Mouse (Mus musculus) intestine, embryonic 14.5 days (tissue): ENCODE measurements at regions not wholly inside any gene's neighbourhood (a gene's known extent, or its start where the extent isn't known, plus 50 kb on each side); places are given as distances from the start of the nearest gene placed in this dataset.

ENCODE experiments used
- ATAC-seq: fragments of 200-750 bp; cut with Nextera tagmentation; replicated peaks from 2 replicates; pipeline ENCODE4 v1.8.0; 2017; ENCODE audit warnings: low read depth, moderate number of reproducible peaks, moderate TSS enrichment, moderate library complexity; ENCODE audit not compliant: low FRiP score, low TSS enrichment
- DNase-seq: peaks from one replicate; pipeline ENCODE4 v3.0.0-alpha.2; 2018; ENCODE audit warnings: low spot score
- H3K27ac ChIP-seq: fragments of 300-500 bp; sonication (generic); 2 replicates; pipeline ENCODE4 v1.5.1; 2014; ENCODE audit warnings: low read depth, mild to moderate bottlenecking, control low read depth
- H3K27me3 ChIP-seq: fragments of 300-500 bp; sonication (generic); replicated peaks from 2 replicates; pipeline ENCODE4 v1.6.1; 2014; ENCODE audit warnings: low read length, control low read depth; ENCODE audit not compliant: control insufficient read depth, insufficient read depth
- H3K36me3 ChIP-seq: fragments of 300-500 bp; sonication (generic); 2 replicates; pipeline ENCODE4 v1.6.1; 2014; ENCODE audit warnings: low read length, control low read depth; ENCODE audit not compliant: control insufficient read depth, insufficient read depth
- H3K4me1 ChIP-seq: fragments of 300-500 bp; sonication (generic); replicated peaks from 2 replicates; pipeline ENCODE4 v1.6.1; 2014; ENCODE audit warnings: low read length, control low read depth, mixed read lengths; ENCODE audit not compliant: control insufficient read depth, insufficient read depth
- H3K4me2 ChIP-seq: fragments of 300-500 bp; sonication (generic); 2 replicates; pipeline ENCODE4 v1.6.1; 2014; ENCODE audit warnings: low read length
- H3K4me3 ChIP-seq: fragments of 300-500 bp; sonication (generic); 2 replicates; pipeline ENCODE4 v1.5.1; 2014; ENCODE audit warnings: low read depth, low read length, control low read depth, mixed read lengths
- H3K9ac ChIP-seq: fragments of 300-500 bp; sonication (generic); 2 replicates; pipeline ENCODE4 v1.6.1; 2014; ENCODE audit warnings: mild to moderate bottlenecking, low read length
- H3K9me3 ChIP-seq: fragments of 300-500 bp; sonication (generic); 2 replicates; pipeline ENCODE4 v1.6.1; 2016; ENCODE audit warnings: low read length, control low read depth; ENCODE audit not compliant: control insufficient read depth
- WGBS: fragments of 180-500 bp; shearing (Covaris S2); extraction: QIAGEN DNeasy Blood & Tissue Kit; methylation state at CpG from one replicate; pipeline ENCODE4 v1.1.7; 2014; 5-methylcytosine and 5-hydroxymethylcytosine counted together

- Histone ChIP-seq H3K9ac (no peak overlapping the region), H3K36me3 (no peaks in the 10 kb centered on the region), H3K4me3 (no peak overlapping the region), H3K4me1 (no peaks in the 10 kb centered on the region), H3K4me2 (no peak overlapping the region), H3K27me3 (no peaks in the 10 kb centered on the region), H3K27ac (no peak overlapping the region), H3K9me3 (no peaks in the 10 kb centered on the region)
- 67% methylated on average over 3 of the region's 3 CpGs for WGBS
- DNase-seq: no peak
- ATAC-seq: no peak
Observed at GRCm38 (mm10) chr4:7157883-7158282, 1081.0 kb downstream of the Car8 start.

DNA sequence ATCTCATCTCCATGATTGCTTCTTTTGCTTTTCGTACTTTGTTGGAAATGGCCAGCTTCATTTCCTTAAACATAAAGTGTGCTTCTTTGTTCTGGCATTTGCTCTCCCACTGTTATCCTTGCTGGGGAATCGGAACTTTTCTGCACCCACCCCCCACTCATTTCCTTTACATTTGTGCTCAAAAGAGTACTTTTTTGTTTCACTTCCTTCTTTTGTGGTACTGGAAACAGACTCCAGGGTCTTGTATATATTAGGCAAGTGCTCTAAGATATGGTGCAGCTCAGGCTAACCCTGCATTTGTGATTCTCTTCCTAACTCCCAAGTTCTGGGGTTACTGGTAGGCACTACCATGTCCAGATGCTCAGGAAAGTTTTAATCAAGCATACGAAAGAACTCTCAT, 1084.6 kb downstream of the Car8 start:
- Histone ChIP-seq H3K27me3 (no peaks in the 10 kb centered on the region), H3K9me3 (no peaks in the 10 kb centered on the region), H3K9ac (no peak overlapping the region), H3K4me3 (no peak overlapping the region), H3K27ac (no peak overlapping the region), H3K36me3 (no peaks in the 10 kb centered on the region), H3K4me2 (no peak overlapping the region), H3K4me1 (no peaks in the 10 kb centered on the region)
- 72% methylated on average over 3 of the region's 3 CpGs for WGBS
- DNase-seq (no peak), ATAC-seq (no peak)

DNA sequence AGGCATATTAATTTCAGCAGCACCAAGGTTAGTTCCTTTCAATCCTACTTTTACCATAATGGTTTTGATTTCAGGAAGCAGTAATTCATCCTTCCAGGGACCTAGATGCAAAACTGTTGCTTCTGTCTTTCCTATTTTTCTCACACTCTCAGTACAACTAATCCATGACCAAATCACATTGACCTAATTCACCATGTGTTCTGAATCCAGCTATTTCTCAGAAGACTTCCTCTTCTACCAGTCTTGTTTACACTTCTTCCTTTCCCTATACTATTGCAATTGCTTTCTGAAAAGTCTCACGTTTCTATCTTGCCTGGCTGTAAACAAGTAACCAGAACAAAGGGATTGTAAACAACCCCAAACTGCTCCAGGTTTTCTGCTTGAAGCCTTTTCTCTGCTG, 1085.0 kb downstream of the Car8 start:
- no peak for DNase-seq
- H3K4me3 ChIP-seq: no peak overlapping the region
- no peaks in the 10 kb centered on the region for H3K4me1 ChIP-seq
- no peak overlapping the region for H3K9ac ChIP-seq
- no peak overlapping the region for H3K4me2 ChIP-seq
- no peaks in the 10 kb centered on the region for H3K36me3 ChIP-seq
- no peaks in the 10 kb centered on the region for H3K9me3 ChIP-seq
- no peak for ATAC-seq
- no peaks in the 10 kb centered on the region for H3K27me3 ChIP-seq
- H3K27ac ChIP-seq: no peak overlapping the region
- WGBS: 3% methylated on average over 1 of the region's 1 CpGs

GRCm38 (mm10) chr4:7145756-7146155, 1093.1 kb downstream of the Car8 start:
- Histone ChIP-seq H3K9ac (no peak overlapping the region), H3K27ac (no peak overlapping the region), H3K27me3 (no peaks in the 10 kb centered on the region), H3K4me3 (no peak overlapping the region), H3K36me3 (no peaks in the 10 kb centered on the region), H3K9me3 (no peaks in the 10 kb centered on the region), H3K4me2 (no peak overlapping the region), H3K4me1 (no peaks in the 10 kb centered on the region)
- no peak for ATAC-seq
- no peak for DNase-seq
- 57% methylated on average over 2 of the region's 2 CpGs for WGBS

GRCm38 (mm10) chr4:7144215-7144614, 1094.6 kb downstream of the Car8 start:
- no peaks in the 10 kb centered on the region for H3K4me1 ChIP-seq
- H3K4me2 ChIP-seq: no peak overlapping the region
- no peaks in the 10 kb centered on the region for H3K36me3 ChIP-seq
- no peak overlapping the region for H3K27ac ChIP-seq
- no peak overlapping the region for H3K4me3 ChIP-seq
- ATAC-seq (peak; percentile 88), DNase-seq (no peak)
- no peaks in the 10 kb centered on the region for H3K27me3 ChIP-seq
- no peak overlapping the region for H3K9ac ChIP-seq
- H3K9me3 ChIP-seq: no peaks in the 10 kb centered on the region

- no peak for DNase-seq
- Histone ChIP-seq H3K4me2 (no peak overlapping the region), H3K4me1 (no peaks in the 10 kb centered on the region), H3K27me3 (no peaks in the 10 kb centered on the region), H3K36me3 (no peaks in the 10 kb centered on the region), H3K4me3 (no peak overlapping the region), H3K9ac (no peak overlapping the region), H3K9me3 (no peaks in the 10 kb centered on the region), H3K27ac (no peak overlapping the region; the same call in 1 of the 2 replicates)
- 0 out of 2 replicates have a peak, but pooled peaks have one; percentile 59 for ATAC-seq
- WGBS: 68% methylated on average over 2 of the region's 2 CpGs
Observed at GRCm38 (mm10) chr4:7143676-7144075, 1095.2 kb downstream of the Car8 start.

DNA sequence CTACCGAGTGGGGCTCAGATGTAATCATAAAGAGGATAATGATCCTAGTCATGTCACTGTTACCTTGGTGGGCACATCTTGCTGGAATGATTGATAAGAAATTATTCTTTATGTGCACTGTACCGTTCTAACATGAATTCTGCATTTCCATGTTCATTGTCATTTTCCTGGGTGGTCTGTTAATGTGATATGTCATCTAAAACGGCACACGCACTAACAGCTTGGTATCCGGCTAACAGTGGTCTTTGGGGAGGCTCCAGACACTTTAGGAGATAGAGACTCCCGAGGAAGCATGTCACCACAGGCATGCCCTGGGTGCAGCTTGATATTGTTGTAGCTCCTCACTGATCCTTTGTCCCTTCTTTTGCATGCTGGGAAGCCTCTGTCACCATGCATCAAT, 1096.1 kb downstream of the Car8 start:
- H3K9ac ChIP-seq: no peak overlapping the region
- no peaks in the 10 kb centered on the region for H3K36me3 ChIP-seq
- ATAC-seq (no peak), DNase-seq (no peak)
- no peak overlapping the region for H3K4me3 ChIP-seq
- no peaks in the 10 kb centered on the region for H3K4me1 ChIP-seq
- no peak overlapping the region for H3K4me2 ChIP-seq
- 80% methylated on average over 6 of the region's 6 CpGs for WGBS
- no peaks in the 10 kb centered on the region for H3K9me3 ChIP-seq
- no peaks in the 10 kb centered on the region for H3K27me3 ChIP-seq
- no peak overlapping the region for H3K27ac ChIP-seq

- Histone ChIP-seq H3K4me1 (no peaks in the 10 kb centered on the region), H3K4me2 (no peak overlapping the region), H3K4me3 (no peak overlapping the region), H3K27me3 (no peaks in the 10 kb centered on the region), H3K27ac (no peak overlapping the region), H3K9ac (no peak overlapping the region), H3K9me3 (no peaks in the 10 kb centered on the region), H3K36me3 (no peaks in the 10 kb centered on the region)
- DNase-seq (no peak), ATAC-seq (no peak)
- WGBS: 54% methylated on average over 4 of the region's 4 CpGs
Observed at GRCm38 (mm10) chr4:7112159-7112558, 1126.7 kb downstream of the Car8 start.

GRCm38 (mm10) chr4:7092957-7093356, 1145.9 kb downstream of the Car8 start:
- Histone ChIP-seq H3K27ac (no peak overlapping the region), H3K4me3 (no peak overlapping the region), H3K36me3 (no peaks in the 10 kb centered on the region), H3K9ac (no peak overlapping the region), H3K27me3 (no peaks in the 10 kb centered on the region), H3K4me1 (no peaks in the 10 kb centered on the region), H3K9me3 (no peaks in the 10 kb centered on the region), H3K4me2 (no peak overlapping the region)
- DNase-seq (no peak), ATAC-seq (no peak)
- 83% methylated on average over 7 of the region's 7 CpGs for WGBS
